Mouse (Mus musculus) natural killer cell, adult 2 months (primary cell): Measurements from ENCODE around the gene Mterf1a.
"Not testable (repeated sequence)": the region's sequence is repeated elsewhere in the genome, so short reads cannot be mapped to it uniquely, and the experiment has no call there.

Source experiments
- DNase-seq, 2 experiments: peaks; one replicate each; pipeline ENCODE4 v3.0.0; 2022; ENCODE audit warnings: low spot score in 2 of 2

The Mterf1a gene

DNA sequence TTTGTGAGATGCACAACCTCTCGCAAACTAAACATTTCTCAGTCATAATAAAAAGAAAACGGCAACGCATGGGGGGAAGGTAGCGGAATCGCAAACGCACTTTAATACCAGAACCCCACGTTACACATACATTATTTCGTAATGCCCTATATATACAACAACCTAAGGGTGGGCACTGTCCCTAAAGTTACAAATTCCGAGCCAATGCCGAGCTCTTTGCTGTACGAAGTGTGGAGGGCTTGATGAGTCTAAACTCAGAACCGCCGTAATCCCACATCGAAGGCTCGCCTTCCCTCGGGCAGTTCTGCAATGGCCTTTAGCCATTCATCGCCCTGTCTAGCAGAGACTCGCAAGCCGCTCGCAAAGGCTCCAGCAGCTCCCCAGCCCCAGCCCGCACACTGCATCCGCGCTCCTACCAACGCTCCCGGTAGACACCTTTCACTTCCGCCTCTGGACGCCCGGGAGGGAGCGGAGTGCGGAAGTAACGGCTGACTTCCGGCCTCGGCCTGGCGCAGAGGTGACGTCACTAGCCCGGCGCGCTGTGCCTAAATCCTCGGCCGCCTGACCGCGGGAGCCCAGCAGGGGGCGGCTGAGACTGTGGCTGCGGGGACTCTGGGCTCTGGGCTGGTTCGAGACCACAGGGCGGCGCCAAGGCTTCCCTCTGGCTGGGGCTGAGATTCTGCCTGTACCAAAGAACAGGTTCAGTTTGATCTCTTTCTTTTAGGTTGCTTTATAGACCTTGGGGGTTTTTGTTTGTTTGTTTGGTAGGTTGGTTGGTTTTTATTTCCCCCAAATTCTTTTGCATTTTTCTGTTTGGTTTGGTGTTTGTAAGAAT, at the start of gene Mterf1a:
Mterf1a (minus strand) TSS at position 475 of the 835 bp plus-strand sequence.
- peak; percentile 39 to 56 for DNase-seq

DNA sequence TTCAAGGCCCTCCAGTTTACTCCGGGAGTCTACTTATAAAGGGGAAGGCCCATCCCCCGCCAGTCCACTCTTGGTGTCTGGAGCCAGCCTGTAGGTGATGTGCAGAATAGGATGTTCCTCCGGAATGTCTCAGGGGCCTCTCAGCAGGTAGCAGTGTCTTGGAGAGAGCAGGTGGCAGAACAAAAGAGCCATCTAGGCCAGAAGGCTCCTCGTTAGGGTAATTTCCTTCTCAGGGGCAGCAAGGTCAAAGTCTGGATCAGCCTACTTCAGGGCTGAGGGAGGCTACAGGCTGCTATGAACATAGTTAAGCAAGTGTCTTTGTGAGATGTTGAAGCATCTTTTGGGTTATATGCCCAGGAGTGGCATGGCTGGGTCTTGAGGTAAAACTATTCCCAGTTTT, 49.4 kb upstream of the Mterf1a start:
- not testable (repeated sequence) for DNase-seq

DNA sequence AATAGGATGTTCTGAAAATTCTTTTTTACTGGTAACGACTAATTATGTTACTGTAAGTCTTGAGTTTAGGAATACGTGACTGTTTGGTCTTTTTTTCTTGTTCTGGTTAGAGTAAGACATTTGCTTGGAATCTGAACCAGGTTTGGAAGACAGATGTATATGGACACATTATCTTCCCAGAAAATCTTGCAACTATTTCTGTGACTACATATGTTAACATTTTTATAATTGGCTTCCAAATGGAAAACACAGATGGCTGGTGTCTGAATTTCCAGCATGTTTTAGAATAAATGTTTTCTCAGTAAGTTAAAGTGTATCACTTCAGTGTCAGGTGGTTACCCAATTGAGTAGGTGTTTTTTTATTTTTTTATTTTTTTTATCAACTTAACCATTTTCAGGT, 47.5 kb upstream of the Mterf1a start:
- no peak for DNase-seq

DNA sequence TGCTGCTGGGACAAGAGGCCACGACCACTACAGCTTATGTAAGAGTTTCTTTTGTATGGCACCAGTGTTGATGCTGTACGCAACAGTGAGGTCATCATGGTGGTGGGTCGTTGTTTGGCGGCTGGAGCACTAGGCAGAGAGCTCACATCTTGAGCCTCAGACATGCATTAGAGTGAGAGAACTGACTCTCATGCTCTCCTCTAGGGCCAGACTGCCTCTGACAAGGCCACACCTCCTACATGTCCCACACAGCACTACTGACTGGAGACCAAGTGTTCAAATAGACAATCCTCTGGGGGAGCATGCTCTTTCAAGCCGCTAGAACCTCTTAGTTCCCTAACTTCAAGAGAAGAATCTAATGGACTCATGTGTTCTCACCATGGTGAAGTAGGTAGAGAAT, 45.6 kb upstream of the Mterf1a start:
- DNase-seq = no peak

DNA sequence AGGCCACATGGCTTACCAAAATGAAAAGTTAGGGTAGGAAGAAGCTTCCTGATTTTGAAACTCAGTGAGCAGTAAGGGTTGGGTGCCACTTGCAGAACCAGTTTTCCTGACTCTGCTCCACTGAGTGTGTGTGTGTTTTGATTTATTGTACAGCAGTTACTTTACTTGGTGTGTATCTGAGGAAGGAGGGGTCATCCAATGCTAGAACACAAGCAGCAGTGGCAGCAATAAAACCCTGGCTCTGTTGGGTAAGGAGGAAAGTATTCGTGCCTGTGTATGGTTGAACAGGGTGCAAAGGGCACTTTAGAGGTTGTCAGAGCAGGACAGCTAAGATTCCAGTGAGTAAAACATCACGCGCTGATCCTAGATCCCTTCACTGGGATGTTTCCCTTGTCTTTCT, 45.2 kb upstream of the Mterf1a start:
- no peak for DNase-seq

DNA sequence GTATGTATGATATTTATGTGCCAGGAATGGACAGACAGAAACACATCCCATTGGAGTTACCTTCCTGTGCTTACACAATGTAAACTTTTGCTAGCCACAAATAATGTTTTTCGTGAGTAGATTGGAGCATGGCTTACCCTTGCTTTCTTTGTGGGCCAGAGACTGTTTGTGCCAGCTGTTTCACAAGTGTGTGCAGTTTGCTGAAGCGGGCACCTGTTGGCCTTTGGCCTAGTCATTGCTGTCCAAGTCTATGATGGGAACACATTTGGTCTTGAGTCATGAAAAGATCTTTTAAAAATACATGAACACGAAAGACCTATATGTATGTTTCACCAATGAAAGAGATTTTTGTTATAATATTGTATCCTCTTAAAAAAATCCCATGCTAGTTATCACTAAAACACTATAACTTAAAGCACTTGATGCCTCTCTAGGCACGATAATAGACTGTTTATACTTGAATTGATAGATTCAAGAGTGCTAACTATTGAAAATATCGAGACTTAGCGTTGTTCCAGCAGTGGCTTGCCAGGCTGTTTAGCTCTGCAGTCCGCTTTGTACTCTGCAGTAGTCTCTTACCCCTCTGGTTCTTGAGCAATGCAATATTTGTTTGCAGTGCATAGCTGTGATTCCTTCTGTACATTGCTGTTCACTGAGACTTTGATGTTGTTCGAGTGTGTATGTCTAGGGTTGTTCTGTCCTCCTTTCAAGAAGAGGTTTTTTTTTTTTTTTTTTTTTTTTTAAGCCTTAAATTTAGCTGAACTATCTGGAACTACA, 42.2 kb upstream of the Mterf1a start:
- DNase-seq = no peak

DNA sequence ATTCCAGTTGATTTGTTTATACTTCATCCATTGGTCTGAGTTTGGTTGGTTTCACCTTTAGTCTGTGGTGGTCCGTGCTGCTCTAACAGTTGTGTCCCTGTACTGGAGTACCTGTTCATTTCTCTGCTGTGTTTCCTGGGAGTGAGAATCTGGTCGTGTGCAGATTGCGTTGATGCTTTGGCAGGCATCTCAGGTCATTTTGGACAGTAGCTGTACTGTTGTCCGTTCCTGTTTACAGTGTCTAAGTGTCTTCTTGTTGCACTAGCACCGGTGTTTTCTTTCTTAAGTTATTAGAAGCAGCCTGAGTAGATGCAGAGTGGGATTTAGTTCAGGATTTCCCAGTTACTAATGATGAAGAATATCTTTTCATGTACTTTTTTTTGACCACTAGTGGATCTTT, 41.5 kb upstream of the Mterf1a start:
- DNase-seq = no peak

DNA sequence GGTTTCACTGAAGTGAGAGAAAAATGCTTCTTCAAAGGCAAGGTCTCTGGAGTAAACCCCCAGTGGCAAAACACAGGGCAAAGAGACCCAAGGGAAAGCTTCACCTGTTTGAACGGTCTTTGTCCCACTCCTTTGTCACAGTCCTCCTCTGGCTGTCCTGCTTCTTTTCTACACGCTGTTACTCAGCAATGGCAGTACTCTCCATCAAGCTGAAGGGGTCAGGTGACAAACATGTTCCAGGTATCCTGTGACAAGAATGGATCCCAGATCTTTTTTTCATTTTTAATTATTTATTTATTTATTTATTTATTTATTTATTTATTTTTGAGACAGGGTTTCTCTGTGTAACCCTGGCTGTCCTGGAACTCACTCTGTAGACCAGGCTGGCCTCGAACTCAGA, 39.8 kb upstream of the Mterf1a start:
- DNase-seq = no peak

DNA sequence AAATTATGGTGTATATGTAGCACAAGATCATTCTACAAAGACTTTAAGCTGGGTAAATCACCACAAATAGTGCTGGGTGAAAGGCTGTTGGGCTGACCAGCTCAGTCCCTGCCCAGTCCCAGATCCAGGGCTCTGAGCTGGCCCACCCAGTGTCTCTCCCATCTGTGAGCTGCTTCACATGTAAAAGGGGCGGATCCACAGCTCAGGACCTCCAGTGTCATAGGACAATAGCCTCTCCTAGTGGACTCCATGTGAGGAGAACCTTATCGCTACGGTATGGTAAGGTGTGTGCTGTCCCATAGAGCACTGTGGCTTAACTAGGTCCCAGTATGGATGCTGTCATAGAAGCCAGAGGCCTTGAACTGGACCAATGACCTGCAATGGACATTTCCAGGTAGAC, 37.9 kb upstream of the Mterf1a start:
- DNase-seq = no peak

DNA sequence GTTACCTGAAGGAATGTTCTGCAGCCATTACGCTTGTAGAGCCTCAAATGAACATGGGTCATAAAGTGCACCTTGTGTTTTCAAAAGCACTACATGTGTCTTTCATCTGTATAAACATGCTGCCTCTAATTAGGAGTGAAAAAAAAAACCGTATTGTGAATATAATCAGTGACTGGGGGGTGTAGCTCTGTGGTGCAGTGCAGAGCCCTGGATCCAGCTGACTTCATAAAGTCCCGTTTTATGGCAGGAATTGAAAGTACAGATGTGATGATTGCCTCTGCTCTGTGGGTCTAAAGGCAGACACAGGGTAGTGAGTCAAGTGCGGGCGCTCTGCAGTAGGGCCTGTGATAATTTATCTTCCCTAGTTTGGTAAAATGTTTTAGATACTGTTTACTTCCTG, 37.0 kb upstream of the Mterf1a start:
- DNase-seq = no peak

DNA sequence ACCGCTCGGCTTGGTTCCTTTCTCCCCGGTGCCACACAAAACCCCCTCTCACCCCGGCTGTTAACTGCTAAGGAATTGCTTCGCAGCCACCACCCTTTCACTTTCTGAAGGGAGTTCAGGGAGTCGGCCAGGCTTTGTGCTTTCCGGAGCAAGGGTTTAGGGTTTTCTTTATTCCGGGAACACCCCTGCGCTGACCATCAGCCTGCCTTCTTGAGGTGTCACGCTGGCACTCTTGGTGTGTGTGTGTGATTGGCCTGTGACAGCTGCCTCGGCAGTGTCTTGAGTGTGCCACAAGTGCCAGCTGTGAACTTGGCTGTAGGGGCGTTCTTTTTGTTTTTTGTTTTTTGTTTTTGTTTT, 34.9 kb upstream of the Mterf1a start:
- DNase-seq = peak; percentile 28 to 29

DNA sequence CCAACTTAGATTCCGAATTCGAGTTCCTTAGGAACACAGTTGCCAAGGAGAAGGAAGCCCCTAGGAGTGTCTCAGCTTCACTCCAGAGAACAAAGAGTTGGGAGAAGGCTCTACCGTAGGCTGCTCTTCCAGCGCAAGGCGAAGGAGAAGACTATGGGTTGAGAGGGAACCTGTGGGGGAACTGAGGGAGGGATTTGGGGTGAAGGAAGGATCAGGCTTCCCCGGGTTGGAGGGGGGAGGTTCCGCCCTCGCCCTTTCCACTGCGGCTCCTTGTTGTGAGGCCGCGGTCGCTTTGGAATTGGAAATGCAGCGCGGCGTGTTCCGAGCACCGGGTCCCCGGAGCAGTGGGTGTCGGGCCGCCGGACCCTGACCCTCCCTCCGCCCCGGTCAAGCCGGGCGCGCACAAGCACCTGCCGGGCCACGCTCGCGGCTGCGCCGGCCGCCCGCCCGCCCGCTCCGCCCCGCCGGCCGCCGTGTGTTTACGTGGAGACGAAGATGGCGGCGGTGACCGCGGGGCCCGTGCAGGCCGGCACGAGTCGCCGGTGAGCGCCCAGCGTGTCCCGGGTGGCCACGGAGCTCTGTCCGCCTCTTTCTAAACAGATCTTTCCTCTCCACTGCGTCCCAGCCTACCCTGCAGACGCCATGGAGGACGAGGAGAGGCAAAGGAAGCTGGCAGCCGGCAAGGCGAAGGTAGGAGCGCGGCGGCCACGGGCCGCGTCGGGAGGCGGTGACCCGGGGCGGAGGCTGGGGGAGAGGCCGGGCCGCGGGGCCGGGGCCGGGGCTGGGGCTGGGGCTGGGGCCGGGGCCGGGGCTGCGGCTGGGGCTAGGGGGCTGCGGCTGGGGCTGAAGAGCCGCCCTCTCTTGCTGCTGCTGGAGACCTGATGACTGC, 34.3 kb upstream of the Mterf1a start, which contains the start of gene Akap9:
Akap9 (plus strand) TSS at position 254 of the 889 bp plus-strand sequence.
- peak; percentile 33 to 44 for DNase-seq

DNA sequence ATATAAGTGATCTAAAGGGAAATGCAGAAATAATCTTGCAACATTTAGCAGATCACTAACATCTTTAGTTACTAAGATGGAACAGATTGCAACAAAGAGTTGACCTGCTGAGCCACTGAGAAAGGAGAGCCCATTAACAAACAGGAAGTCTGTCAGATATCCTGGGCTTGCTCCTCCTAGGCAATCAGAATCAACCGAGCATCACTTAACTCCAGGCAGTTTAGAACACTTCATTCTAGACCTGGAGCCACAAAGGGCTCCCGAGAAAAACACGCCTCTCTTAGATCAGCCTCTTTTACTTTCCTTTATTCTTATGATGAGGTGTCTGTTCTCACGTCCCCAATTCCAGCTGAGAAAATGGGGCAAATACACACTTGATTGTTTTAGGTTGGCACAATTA, 32.9 kb upstream of the Mterf1a start:
- DNase-seq = no peak

DNA sequence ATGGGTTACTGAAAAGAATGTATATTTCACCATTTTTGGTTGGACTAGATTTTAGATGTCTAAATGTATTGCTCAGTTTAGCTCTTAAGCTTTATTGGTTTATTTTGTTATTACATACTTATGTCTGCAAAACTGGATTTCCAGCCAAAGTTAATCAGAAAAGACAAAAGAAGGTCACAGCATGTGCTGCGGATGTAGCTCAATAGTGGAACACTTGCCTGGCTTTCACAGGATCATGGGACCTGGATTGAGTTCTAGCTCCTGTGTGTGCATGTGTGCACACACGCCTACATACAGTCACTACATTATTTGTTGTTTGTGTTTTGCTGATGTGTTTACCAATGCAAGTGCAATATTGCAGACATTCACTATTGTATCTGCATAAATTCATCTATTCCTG, 28.6 kb upstream of the Mterf1a start:
- DNase-seq = no peak

DNA sequence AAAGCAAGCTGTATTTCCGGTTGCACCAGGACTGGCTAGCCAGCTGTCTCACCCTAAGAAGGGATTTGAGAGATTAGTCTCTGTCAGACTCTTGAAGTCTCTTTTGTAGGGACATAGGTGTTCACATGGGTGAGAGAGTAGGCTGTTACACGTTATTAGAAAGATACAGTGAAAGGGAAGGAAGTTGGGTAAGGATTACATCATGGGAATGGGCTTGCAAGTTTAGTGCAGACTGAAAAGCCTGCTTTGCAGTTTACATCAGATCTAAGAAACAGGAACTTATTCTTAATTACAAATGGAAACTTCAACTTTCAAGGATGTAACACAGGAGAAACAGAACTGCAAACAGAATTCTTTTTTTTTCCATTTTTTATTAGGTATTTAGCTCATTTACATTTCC, 11.7 kb upstream of the Mterf1a start:
- DNase-seq = no peak

DNA sequence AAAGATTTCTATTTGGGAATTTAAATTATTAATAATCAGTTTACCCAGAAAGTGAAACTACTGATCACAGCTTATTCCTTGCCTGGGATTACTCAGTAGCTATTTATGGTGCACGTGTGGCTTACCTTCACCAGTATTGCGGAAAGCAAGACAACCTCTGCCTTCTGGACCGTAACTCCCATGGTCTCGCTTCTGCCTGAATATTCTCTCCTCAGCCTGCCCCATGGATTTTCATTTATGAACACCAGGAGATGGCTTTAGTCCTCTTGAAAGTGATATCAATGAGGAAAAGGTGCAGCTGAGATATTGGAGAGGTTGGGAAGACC, 524 bp upstream of the Mterf1a start:
- not testable (repeated sequence) for DNase-seq

DNA sequence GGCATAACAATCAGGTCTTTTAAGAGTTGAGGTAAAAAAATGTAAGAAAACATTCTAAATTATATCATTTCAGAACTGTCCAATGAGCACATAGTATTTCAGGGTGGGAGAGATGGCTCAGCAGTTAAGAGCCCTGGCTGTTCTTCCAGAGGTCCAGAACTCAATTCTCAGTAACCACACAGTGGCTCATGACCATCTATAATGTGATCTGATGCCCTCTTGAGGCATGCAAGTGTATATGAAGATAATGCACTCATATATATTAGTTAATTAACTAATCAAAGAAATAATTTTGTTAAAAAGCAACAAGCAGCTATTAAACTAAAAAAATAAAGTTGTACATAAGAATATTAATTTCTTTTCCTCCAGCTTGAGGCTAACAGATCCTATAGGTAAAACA, 4.5 kb downstream of the Mterf1a start:
- DNase-seq = no peak

DNA sequence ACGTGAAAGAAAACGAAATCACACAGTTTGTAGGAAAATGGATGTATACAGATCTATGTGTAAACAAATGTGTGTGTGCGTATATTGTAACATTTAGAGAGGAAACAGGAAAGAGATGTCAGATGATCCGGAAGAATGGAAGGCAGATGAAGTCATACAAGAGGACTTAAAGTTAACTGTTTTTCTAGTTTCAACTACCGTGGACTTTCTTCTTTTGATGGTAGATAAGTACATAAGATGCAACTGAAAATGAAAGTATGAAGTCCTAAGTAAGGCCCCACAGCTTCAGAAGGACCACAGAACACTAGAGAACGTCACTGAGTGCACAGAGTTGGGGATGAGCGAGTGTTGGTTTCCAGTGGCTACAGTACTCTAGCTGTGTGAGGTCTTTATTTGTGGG, 6.9 kb downstream of the Mterf1a start:
- not testable (repeated sequence) for DNase-seq

DNA sequence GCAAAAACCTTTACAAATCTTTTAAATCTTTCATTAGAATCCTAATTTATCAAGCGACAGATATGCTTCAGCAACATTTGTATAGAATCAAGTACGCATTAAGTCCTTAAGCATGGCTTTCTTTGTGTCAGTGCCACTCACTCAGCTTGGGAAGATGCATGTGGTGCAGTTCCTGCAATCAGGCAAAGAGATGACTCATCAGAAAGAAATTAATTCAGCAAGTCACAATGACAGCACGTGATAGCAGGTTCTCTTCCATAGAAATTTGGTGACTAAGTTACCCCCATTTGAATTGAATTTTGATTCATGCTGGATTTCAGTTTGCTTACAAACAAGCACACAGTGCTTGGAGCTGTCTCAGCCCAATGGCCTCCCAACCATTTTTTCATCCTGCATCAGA, 20.2 kb downstream of the Mterf1a start:
- no peak for DNase-seq

DNA sequence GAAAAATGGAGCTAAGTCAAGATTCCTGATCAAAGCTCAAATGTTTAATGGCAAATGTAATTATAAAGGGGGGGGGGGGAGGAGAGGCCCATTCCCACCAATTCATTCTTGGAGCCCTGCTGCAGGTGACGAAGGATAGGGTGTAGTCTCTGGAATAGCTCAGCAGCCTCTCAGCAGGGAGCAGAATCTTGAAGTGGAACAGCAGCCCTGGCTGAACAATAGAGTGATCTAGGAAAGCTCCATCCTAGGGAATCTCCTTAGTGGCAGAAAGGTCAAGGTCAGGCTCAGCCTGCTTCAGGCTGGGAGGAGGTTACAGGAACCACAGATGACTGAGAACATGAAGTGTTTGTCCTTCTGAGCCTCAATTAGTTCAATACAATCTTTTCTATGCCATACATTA, 21.4 kb downstream of the Mterf1a start:
- no peak for DNase-seq

DNA sequence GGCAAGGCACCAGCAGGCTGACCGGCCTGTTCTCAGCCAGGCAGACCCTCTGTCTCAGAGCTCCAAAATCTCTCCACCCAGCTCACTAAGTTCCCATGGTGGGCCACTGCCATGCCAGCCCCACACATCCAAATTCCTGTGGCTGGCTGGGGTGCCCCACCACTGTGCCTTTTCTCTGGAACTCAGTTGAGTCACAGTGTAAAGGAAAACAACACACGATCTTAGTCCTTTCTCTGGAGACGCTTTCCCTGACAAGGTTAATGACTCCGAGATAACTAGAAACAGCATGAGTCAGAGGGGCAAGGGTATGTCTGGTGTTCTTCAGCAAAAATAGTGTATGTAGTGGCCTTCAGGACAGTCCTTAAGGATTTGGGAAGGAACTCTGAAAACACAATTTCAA, 23.6 kb downstream of the Mterf1a start:
- DNase-seq = no peak

DNA sequence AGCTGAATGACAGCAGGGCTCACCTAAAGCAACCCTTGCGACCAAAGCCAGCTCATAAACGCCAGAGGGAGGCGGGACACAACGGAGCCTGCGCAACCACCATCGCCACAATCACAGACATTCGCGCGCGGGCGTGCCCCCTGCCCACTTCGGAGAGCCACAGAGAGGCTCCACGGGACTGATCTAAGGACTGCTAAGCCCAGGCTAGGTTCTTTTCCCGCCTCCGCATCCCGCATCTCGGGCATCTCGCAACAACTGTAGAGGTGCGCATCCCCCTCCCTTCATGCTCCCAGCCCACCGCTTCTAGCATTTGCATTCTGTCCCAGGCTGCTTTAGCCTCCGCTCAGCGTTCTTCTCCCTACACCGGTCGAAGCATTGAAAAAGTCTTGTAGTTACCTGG, 48.7 kb downstream of the Mterf1a start, which contains the start of gene Lrrd1:
Lrrd1 (plus strand) TSS at position 148 of the 400 bp plus-strand sequence.
- no peak for DNase-seq
